Mouse (Mus musculus): ENCODE results near the gene Prelid3b. TPM values are rescaled to one million over a fixed set of nuclear protein-coding genes. Genes with fewer than 3 reads are reported as not detected.
A peak's percentile ranks its signal among the peaks of the same experiment; 100 is the strongest.

Gene Prelid3b
- polyA plus RNA-seq, 1 experiment = 95.5 TPM

GRCm38 (mm10) chr2:174463789-174464523, 8.9 kb downstream of the Prelid3b start, which contains the start of gene Atp5e:
Gene Atp5e, minus strand, starts transcription at chr2:174464105.
- DNase-seq (ENCODE audit: extremely low spot score in 1 of 2, low spot score in 1 of 2) = peak; percentile 96 to 97

- DNase-seq (ENCODE audit: extremely low spot score in 1 of 2, low spot score in 1 of 2) = peak in 1 of 2 experiments; percentile 11
Measured at GRCm38 (mm10) chr2:174463370-174463769, 9.5 kb downstream of the Prelid3b start.

GRCm38 (mm10) chr2:174459365-174459764, 13.5 kb downstream of the Prelid3b start:
- DNase-seq (ENCODE audit: extremely low spot score in 1 of 2, low spot score in 1 of 2) = no peak

- no peak for DNase-seq (ENCODE audit: extremely low spot score in 1 of 2, low spot score in 1 of 2)
Measured at GRCm38 (mm10) chr2:174453681-174454080, 19.2 kb downstream of the Prelid3b start.

GRCm38 (mm10) chr2:174450353-174450752, 22.5 kb downstream of the Prelid3b start, which contains the start of gene Tubb1:
Gene Tubb1, plus strand, starts transcription at chr2:174450695.
- DNase-seq (ENCODE audit: extremely low spot score in 1 of 2, low spot score in 1 of 2) = no peak

GRCm38 (mm10) chr2:174448405-174448804, 24.5 kb downstream of the Prelid3b start:
- no peak for DNase-seq (ENCODE audit: extremely low spot score in 1 of 2, low spot score in 1 of 2)

GRCm38 (mm10) chr2:174446905-174447304, 26.0 kb downstream of the Prelid3b start:
- no peak for DNase-seq (ENCODE audit: extremely low spot score in 1 of 2, low spot score in 1 of 2)

- DNase-seq (ENCODE audit: extremely low spot score in 1 of 2, low spot score in 1 of 2) = no peak
Measured at GRCm38 (mm10) chr2:174446492-174446891, 26.4 kb downstream of the Prelid3b start.

GRCm38 (mm10) chr2:174445018-174445417, 27.9 kb downstream of the Prelid3b start:
- DNase-seq (ENCODE audit: extremely low spot score in 1 of 2, low spot score in 1 of 2) = no peak

GRCm38 (mm10) chr2:174444359-174444758, 28.5 kb downstream of the Prelid3b start:
- no peak for DNase-seq (ENCODE audit: extremely low spot score in 1 of 2, low spot score in 1 of 2)

- DNase-seq (ENCODE audit: extremely low spot score in 1 of 2, low spot score in 1 of 2) = no peak
Measured at GRCm38 (mm10) chr2:174443046-174443445, 29.8 kb downstream of the Prelid3b start.

GRCm38 (mm10) chr2:174442460-174442859, 30.4 kb downstream of the Prelid3b start:
- DNase-seq (ENCODE audit: extremely low spot score in 1 of 2, low spot score in 1 of 2) = no peak

- no peak for DNase-seq (ENCODE audit: extremely low spot score in 1 of 2, low spot score in 1 of 2)
Measured at GRCm38 (mm10) chr2:174441898-174442297, 31.0 kb downstream of the Prelid3b start.

GRCm38 (mm10) chr2:174439961-174440360, 32.9 kb downstream of the Prelid3b start:
- DNase-seq (ENCODE audit: extremely low spot score in 1 of 2, low spot score in 1 of 2) = no peak

GRCm38 (mm10) chr2:174439450-174439838, 33.4 kb downstream of the Prelid3b start:
- DNase-seq (ENCODE audit: extremely low spot score in 1 of 2, low spot score in 1 of 2) = no peak

GRCm38 (mm10) chr2:174438737-174439449, 34.0 kb downstream of the Prelid3b start, which contains the start of gene Ctsz:
Gene Ctsz, minus strand, starts transcription at chr2:174439039.
- DNase-seq (ENCODE audit: extremely low spot score in 1 of 2, low spot score in 1 of 2) = peak in 1 of 2 experiments; percentile 29

- no peak for DNase-seq (ENCODE audit: extremely low spot score in 1 of 2, low spot score in 1 of 2)
Measured at GRCm38 (mm10) chr2:174438181-174438580, 34.7 kb downstream of the Prelid3b start.

GRCm38 (mm10) chr2:174437697-174437982, 35.2 kb downstream of the Prelid3b start:
- DNase-seq (ENCODE audit: extremely low spot score in 1 of 2, low spot score in 1 of 2) = no peak

- DNase-seq (ENCODE audit: extremely low spot score in 1 of 2, low spot score in 1 of 2) = no peak
Measured at GRCm38 (mm10) chr2:174436916-174437696, 35.8 kb downstream of the Prelid3b start.

- DNase-seq (ENCODE audit: extremely low spot score in 1 of 2, low spot score in 1 of 2) = no peak
Measured at GRCm38 (mm10) chr2:174436076-174436701, 36.7 kb downstream of the Prelid3b start.

GRCm38 (mm10) chr2:174434943-174435342, 37.9 kb downstream of the Prelid3b start:
- DNase-seq (ENCODE audit: extremely low spot score in 1 of 2, low spot score in 1 of 2) = no peak
